Mouse (Mus musculus) gastrocnemius, adult 18-20 months (tissue): ENCODE results near the gene Myocd. TPM values are rescaled to one million over a fixed set of nuclear protein-coding genes. Genes with fewer than 3 reads are reported as not detected.

Experiments used
- DNase-seq: peaks from one replicate; pipeline ENCODE4 v3.0.0; 2021; ENCODE audit warnings: low spot score
- total RNA-seq, 2 experiments: library from RNA; stranded (reverse); gene quantifications; 2 replicates each; pipeline ENCODE4 v1.2.3; 2021

Myocd gene
- total RNA-seq, 2 experiments from 2014 or later: 1.1 to 1.2 TPM

GRCm38 (mm10) chr11:65214954-65215629 lies 54.7 kb downstream of the Myocd start:
- DNase-seq: peak; percentile 19

DNA sequence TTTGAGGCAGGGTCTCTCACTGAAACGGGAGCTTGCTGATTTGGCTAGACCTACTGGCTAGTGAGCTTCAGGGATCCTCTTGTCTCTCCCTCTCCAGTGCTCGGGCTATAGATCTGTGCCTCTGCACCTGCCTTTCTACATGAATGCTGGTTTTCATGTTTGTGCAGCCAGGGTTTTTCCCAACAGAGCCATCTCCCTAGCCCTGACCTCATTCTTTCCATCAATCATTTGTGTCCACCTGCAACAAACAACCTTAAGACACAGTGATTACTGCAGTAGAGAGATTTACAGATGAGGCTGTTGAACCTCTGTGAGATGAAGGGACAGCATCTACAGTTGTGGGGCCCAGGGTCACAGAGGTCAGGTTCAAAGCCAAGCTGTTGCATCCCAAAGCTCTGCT lies 56.0 kb downstream of the Myocd start:
- no peak for DNase-seq

GRCm38 (mm10) chr11:65211701-65212100 lies 58.1 kb downstream of the Myocd start:
- DNase-seq: no peak

GRCm38 (mm10) chr11:65209441-65209840 lies 60.3 kb downstream of the Myocd start:
- DNase-seq: no peak

GRCm38 (mm10) chr11:65205306-65205705 lies 64.5 kb downstream of the Myocd start:
- no peak for DNase-seq

DNA sequence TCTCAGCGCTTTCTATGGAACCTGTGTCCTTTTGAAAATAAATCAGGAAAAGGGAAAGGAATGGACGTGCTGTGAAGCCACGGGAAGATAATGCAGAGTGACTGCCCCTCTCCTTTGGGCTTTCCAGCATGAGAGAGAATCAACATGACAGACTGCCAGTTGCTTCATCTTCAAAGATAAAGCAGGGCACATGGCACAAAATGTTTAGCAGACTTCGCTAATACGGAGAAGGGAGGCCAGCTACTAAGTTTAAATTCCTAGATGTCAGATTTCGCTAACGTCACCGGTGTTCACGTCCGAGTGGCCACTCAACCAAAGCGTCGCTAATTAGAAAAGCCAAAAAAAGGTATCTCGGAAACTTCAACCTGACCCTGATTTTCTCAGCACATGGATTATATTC lies 65.1 kb downstream of the Myocd start:
- DNase-seq: no peak

DNA sequence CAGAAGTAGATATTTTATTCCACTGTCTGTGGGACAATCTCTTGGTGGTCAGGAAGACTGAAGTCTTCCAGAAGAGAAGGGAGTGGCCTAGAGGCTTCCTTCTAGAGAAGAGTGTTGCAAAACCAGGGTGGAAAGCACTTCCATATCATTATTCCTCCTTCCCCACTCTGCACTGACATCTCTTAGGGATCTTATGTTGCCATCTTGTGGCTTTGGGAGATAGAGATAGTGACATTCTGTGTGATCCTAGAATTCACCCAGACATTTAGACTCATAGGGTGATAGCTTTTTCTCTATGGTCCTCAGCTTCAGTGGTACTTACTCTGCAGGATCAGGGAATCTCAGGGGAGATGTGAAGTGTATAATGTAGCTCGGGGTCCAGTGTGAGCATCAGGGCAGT lies 66.8 kb downstream of the Myocd start:
- no peak for DNase-seq

- DNase-seq: no peak
Measured at GRCm38 (mm10) chr11:65202236-65202635, 67.6 kb downstream of the Myocd start.

DNA sequence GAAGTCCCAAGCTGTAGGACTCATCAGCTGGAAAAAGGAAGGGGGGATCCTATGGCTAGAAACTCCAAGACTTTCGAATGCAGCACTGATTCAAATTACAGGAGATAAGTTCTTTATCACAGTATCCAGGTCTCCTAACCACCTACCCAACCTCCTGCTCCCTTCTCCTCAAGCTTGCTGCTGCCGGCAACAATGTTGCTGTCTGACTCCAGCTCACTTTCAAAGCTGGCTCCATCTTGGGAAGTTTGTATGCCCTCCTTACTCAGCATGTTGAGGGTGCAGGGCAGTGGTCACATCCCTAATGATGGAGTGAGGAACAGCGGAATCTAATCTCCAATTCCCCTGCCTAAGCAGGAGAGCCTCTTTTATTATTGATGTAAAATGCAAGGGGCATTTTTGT lies 71.8 kb downstream of the Myocd start:
- no peak for DNase-seq

DNA sequence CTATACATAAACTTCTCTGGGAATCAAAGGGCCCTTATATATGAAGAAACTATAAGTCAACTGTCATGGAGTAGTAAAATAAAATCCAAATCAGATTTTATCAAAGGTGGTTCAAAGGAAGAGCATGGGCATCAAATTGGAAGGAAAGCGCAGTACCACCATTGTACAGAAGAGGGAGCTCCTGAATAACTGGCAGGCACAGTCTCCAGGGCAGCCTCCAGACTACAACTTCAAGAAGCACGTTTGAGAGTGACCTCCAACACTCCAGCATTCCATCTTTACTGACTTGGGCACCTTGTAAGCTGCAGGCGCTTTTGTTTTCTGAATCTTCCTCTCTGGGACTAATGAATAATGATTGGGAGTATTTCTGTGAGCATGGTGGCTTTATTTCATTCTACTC lies 72.5 kb downstream of the Myocd start:
- DNase-seq: peak; percentile 58

GRCm38 (mm10) chr11:65186974-65187373 lies 82.8 kb downstream of the Myocd start:
- no peak for DNase-seq

DNA sequence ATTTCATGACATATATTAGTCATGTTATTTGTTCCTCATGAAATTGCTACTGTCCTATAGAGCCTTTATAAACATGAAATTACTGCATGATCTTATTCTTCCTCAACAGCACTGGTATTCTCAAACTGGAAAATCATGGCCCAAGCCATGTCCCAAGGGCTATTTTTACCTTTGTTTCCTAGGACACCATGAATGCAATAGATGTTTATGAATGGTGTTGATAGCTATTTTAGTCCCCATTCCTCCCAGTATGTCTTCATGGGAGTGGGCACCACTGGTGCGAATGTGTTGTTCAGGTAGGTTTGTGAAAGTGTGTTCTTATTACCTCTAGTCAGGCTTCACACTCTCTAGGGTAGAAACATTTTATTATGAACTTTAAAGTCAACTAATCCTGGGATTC lies 84.7 kb downstream of the Myocd start:
- DNase-seq: no peak

GRCm38 (mm10) chr11:65170121-65170750 lies 99.6 kb downstream of the Myocd start:
- no peak for DNase-seq

DNA sequence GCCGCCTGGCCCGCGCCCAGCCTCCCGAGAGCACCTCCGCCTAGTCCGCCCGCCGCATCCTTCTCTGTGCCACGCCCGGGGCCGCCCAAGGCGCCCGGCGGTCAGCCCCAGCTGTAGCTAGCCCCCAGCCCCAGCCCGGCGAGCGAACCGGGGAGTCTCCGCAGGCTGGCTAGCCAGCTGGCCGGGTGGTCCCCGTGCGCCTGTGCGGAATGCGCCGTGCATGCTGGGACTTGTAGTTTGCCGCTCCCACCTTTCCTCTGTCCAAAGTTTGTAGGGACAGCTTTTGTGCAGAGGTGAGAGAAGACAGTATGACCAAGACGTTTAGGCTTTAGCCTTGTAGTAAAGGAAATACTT lies 107.0 kb downstream of the Myocd start, which contains the start of gene Arhgap44:
Arhgap44 (minus strand) TSS at position 195 of the 354 bp plus-strand sequence.
- peak; percentile 66 for DNase-seq

DNA sequence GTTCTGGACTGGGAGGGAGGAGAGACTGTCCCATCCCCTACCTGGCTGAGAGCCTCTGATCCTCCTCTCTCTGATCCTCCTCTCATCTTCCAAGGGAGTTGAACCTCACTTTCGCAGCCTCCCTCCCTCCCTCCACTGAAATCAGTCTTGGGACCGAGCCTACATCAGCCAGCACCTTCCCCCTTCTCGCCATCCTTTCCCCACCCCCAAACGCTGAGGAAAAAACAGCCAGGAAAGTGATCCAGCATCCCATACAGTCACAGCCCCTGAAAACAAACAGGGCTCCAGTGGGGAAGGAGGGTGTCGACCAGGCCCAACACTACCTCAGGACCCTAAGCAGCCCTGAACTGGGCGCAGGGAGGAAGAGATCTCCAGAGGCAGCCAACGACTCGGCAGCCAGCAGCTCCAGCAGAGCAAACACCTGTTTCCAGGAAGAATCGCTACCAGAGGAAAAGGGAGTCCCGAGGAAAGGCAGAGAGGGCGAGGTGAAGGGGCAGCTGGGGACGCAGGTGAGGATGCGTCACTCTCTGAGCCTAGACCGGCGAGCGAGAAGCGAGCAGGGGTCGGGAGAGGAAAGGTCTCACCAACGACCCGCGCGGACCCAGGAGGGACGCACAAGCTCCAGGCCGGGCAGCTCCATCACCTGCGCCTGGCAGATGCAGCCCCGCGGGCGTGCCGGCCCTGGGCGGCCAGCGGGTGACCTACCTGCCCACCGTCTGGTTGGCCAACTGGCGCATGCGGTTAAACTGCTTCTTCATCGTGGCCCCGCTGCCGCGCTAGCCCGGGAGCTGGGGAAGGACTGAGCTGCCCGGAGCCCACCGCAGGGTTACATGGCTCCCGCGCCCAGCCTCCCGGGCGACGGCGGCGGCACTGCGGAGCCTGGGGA lies 107.7 kb downstream of the Myocd start:
- DNase-seq: peak; percentile 9

DNA sequence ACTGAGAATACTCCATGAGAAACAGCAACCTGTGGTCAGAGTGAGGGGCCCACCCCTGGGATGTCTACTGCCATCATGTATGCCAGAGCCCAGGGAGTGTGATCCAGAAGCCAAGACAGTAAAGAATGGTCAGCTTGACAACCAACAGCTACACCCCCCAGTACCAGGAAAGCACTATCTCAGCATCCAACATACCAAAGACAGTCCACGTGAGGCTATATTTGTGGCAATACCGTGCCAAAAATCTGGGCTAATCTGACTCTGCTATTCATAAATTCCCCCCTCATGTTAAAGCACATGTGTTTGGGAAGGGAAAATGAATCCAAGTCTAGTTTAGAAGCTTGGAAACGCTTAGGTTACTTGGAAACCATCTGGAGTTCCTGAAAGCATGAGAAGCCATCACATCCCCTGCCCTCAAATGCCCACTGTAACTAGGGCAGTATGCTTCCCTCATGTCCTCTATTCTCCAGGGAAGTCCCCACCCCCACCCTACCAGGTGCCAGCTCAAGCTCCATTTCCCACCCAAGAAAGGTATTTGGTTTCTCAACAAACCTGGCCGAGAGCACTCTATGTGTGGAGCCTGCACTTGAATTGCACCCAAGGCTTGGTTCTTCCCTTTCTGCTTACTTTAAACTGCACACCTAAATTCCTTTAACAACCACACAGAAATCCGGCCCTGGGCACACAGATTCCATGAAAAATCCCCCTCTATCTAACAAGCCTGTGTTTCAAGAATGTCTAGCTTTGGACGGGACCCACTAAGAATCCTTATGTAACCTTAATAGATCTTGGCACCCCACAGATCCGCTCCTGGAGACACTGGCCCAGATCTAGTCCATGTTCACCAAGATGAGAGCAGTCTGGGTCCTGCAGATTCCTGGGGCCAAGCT lies 108.6 kb downstream of the Myocd start:
- DNase-seq: no peak

GRCm38 (mm10) chr11:65159791-65160190 lies 110.0 kb downstream of the Myocd start, which contains the start of gene 1700086D15Rik:
Gene 1700086D15Rik (minus strand): TSS chr11:65159891.
- DNase-seq: no peak

- DNase-seq: no peak
Measured at GRCm38 (mm10) chr11:65158658-65158990, 111.2 kb downstream of the Myocd start.

DNA sequence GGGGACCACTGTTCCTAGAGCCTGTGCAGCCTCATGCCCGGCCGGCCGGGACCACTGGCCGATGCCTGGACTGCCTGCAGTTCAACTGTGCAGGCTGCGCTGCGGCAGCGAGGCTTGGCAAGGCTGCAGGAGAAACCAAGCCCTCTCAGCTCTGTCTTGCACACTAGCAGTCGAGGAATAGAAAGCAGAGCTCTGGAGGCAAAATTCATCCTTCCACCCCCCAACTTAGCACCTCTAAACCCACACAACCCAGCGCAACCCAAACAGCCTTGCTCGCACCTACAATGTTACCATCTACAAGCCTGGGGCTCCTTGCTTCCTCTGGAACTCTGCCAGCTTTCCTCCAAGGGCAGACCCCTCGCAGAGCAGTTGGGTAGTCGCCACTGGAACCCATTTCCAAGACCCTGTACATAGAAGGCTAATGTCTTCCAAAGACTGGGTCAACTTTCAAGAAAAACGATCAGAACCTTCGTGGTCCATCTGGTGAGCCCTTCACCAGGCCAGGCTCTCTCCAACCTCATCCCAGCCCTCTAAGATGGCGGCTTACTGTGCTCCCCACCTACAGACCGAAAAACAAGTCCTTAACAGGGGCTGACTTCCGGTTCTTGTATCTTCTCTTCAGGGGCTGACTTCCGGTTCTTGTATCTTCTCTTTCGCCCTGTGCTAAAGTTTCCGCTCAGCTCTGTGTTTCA lies 111.7 kb downstream of the Myocd start:
- no peak for DNase-seq

DNA sequence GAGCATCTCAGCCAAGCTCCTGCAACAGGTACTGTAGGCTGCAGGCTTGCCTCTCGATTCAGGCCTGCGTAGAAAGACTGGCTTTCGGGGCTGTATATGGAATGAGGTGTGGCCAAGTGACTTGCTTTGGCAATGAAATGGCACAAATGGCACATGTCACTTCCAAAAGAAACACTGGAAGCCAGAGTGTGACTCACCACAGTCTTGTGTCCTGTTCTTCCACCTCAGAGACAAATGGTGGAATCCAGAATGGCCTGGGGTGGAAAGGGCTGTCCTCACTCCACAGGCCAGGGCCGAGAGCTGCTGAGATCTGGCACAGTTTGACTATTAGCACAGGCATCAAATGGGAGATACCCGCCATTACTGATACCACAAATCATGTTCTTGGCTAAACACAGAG lies 116.8 kb downstream of the Myocd start:
- DNase-seq: no peak

DNA sequence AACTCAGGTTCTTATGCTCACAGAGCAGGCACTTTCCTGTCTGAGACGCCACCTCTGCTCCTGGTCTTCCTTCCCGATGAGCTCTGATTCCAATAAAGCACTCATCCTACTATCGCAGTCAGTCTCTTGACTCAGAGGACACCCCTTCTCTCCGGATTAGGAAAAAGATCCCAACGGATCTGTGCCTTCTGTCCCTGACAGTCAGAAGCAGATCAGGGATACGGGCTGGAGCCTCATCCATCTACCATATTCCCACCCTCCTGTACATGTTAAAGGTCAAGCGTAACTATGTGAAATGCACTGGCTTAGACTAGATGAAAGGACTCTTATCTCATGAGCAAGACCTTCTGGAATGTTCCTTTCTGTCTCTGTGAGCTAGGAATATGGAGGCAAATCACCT lies 121.3 kb downstream of the Myocd start:
- no peak for DNase-seq
